Mouse (Mus musculus) urinary bladder, postnatal 10 days (tissue): ENCODE data around the gene Ajap1.

Source experiments
- DNase-seq: peaks from one replicate; pipeline ENCODE4 v3.0.0; 2022; ENCODE audit warnings: low spot score

The Ajap1 gene

DNA sequence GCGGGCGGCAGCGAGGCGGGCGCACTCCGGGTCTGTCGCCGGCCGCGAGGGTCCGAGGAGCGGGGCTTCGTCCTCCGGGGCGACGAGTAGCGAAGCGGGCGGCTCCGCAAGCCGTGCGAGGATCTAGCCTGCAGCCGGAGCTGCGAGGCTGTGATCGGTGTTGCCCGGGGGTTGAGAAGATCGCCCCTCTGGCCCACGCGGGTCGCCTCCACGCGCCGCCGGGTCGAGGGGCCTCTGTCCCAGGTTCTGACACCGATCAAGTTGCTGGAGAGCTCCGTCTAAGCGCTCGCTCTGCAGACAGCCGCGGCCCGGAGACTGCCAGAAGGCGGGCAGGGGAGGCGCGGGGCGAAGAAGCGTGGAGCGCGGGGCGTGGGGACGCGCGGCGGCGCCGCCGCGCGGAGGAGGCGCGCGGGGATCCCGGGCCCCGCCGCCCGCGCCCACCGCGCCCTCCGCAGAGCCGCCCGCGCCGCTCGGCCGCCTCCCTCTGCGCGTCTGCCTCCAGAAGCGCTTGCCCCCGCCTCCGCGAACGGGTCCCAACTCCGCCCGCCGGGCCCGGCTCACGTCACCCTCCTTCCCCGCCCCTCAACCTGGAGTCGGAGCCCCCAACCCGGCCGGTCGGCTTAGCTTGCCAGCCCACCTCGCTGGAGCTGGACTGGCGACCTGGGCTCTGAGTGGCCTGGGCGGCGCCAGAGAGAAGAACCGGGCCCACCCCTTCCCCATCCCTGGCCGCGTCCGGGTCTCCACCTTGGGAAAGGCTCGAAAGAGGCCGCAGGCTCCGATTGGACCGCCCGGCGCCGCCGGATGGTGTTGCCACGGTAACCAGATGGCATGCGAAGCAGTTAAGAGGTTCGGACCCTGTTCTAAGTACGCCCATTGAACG is at the start of gene Ajap1:
Gene Ajap1 (minus strand): TSS at position 353 of the 880 bp plus-strand sequence.
- no peak for DNase-seq

DNA sequence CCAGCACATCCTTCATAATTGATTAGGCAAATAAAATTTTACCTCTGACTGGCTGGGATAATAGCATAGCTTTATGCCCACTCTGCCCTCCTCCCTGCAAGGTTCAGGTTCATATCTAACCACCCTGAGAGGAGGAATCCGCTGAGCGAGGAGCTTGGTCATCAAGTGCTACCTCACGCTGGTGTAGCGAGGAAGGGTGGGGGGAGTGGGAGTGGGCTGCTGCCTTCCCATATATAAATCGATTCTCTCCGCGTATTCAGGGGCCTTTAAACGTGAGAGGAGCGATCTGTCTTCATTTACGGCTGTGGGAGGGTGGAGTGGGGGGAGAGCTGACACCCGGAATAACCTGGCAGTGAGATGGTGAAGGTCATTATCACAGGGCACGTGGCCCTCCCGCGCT is 47.9 kb upstream of the Ajap1 start:
- DNase-seq, result no peak

DNA sequence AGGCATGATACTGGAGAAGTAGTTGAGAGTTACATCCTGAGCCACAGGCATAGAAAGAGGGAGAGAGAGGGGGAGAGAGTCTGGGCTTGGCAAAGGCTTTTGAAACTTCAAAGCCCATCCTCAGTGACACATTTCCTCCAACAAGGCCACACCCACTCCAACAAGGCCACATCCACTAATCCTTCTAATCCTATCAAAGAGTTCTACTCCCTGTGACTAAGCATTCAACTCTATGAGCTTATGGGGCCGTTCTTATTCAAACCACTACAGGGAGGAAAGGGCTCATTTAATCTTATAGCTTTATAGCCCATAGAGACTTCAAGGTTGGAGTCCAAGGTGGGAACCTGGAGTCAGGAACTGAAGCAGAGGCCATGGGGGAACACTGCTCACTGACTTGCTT is 39.0 kb upstream of the Ajap1 start:
- no peak for DNase-seq

DNA sequence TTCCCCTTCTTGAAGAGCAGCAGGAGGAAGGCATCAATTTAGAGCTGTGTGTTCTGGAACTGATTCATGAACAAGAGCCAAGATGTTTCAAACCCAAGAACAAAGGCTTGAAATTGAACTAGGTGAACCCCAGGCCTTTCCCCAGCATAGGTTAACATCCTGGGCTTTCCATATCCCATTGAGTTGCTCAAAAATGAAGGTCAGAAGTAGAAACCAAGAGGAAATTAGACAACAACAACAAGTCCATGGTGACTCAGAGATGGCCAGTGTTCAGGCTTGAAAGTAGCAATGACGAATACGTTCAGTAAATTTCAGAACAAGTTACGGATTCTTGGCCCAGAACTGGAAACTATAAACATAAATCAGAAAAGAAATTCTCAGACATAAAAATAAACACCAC is 37.3 kb upstream of the Ajap1 start:
- DNase-seq, result no peak

DNA sequence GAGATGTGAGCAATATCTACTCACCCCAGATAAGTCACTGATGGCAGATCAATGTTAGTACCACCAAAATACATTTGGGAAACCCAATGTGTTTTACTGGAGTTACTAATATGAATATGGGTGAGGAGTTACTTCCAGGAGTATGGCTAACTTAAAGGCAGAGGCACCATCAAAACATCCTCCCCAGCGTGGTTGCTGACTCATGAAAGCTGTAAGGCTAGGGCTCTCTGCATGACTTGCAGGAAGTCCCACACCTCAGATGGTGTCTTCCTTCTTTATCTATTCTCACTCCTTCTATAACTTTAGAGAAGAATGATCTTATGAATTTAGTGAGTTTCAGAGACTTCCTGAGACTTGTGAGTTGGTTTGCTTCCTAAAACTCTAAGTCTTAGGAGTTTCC is 36.7 kb upstream of the Ajap1 start:
- no peak for DNase-seq

- DNase-seq, result no peak
Measured at GRCm38 (mm10) chr4:153515786-153516185, 33.2 kb upstream of the Ajap1 start.

DNA sequence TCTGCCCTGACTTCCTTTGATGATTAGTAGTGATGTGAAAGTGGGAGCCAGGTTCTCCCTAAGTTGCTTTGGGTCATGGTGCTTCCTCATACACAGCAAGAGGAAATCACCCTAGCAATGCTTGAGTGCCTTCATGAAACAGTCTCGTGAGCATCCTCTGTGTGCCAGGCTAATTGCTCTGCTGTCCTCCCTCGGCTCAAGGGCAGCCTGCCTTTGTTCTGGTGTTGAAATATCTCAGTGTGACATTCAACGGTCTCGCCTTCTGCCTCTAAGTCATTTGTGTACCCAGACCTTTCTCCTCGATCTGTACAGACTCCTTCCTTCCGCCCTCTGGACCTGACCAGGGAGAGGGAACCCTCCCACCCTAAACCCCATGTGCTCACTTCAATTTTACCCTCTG is 31.5 kb upstream of the Ajap1 start:
- no peak for DNase-seq

GRCm38 (mm10) chr4:153511530-153511929 is 28.9 kb upstream of the Ajap1 start:
- DNase-seq, result no peak

GRCm38 (mm10) chr4:153501936-153502335 is 19.3 kb upstream of the Ajap1 start:
- no peak for DNase-seq

DNA sequence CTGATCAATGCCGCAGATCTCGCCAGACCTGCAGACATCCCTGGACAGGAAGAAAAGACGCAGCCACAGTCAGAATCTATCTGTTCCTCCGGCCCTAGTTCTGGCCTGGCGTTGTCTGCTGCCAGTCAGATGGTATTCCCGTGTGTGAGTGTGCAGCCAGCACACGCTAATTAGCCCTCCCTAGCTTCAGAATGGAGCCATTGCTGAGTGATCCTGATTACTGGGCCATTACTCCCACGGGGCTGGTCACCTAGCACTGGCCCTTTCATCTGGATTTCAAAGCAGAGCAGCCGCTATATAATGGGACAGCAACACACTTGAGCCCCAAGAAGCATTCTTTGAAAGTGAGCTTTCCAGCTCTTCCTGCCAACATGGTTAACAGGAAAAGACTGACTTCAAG is 9.8 kb upstream of the Ajap1 start:
- no peak for DNase-seq

DNA sequence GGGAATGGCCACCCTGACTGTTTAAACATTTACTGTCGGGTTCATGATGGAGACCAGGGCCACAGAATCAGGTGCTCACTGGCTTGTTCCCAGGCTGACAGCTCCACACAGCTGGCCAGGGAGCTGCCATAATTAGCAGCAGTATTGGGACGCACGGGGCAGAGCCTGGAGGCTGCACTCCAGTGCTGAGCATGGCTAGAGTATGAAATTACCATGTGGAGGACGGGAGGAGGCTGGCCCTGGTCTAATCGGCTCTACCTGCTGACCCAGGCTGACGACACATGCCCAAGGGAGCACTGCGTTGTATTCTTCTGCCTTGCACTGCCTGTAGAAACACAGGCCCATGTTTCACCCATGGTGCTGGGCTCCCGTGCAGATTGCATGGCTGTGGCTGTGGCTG is 6.5 kb upstream of the Ajap1 start:
- DNase-seq, result no peak

DNA sequence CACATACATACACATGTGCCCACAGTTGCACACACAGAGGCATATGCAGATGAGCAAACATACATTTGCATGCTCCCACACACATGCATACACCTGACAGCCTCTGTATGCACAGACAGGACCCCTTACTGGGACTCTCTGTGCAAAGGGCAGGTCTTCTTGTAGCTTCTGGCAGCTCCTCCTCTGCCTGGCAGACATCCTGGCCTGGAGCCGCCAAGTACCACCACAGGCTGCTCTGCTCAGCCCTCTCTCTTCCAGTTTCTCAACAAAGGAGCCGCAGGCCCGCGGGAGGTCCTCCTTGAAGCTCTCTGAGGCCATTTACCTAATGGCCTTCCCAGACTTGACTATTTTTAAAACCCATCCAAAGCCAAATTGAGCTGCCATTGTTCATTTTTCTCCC is 3.3 kb upstream of the Ajap1 start:
- no peak for DNase-seq

DNA sequence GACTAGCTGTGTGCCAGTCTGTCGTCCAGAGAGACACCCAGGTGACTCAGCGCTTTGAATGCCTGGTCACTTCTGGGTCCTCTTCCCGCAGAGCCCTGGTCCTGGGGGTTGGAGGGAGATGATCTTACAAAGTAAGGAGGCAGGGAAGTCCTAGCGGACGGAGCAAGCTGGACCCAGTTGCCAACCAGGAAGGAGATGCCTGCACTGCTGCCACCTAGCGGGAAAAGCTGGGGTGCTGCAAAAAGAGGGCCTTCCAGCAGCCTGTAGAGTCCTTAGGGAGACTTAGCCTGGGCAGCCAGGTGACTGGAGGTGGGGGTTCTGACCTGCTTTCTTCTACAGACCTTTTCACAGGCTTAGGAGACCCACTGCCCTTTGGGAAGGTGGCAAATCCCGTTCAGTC is 1.8 kb upstream of the Ajap1 start:
- no peak for DNase-seq

DNA sequence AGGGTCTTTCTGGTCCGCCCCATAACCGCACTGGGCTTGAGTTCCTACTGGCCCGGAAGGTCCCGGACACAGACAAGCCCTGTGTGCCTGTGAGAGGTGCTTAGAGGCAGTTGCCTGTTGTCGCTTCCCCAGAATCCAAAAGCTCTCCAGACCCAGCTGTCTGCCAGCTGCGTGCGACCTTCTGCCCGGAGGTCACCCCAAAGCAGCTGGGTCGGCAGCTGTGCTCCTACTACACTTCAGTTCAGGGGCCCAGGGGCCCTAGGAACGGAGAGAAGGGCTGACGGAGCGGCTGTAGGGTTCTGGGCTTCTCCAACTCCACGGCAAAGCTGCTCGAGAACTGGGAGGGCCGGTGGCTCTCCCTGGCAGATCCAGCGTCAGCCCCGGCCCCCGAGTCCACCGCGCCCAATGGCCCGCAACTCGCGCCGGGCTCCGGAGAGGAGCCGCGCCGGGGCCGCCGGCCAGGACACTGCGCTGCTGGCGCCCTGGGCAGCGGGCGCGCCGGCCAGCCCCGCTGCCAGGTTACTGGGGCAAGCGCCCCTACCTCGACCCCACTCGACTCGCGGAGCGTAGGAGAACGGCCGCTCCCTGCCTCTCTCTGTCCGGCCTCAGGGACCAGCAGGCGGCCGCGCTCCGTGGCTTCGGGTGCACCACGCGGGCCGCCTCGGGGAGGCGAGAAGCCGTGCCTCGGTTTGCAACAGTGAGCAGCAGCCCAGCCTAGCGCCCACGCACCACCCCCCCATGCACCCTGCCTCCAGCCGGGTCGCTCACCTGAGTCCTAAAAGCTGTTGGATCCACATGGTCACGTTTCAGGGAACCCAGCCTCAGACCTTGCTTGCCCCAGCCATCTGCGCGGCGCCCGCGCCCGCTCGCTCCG is 1.0 kb downstream of the Ajap1 start:
- no peak for DNase-seq

DNA sequence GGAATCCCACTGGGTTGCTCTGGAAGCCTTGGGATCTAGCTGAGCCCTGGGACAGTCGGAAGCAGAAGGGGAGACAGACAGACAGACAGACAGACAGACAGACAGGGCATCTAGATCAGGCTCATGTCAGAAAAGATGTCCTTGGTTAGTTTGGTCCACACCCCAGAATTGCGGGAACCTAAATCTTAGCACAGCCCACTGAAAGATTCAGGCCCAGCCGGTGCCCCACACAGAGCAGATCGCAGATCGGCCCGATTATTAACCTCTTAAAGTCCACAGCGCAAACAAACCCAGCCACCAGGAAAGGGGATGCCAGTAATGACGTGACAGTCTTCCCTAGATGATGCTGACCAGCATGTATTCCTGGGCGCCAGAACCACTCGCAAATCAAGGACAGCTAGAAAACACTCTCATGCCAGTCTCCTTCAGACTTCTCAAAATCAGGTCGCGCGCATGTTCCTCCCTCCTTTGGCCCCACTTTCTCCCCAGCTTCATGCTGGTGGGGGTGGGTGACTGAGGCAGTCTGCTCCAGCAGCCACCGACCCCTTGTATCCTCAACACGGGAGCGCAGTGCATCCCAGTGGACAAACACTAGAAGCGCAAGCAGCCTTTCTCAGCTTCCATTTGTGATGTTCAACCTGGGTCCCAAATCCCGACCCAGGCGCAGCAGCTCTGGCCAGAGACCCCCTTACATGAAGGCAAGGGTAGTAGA is 1.9 kb downstream of the Ajap1 start:
- DNase-seq, result no peak

DNA sequence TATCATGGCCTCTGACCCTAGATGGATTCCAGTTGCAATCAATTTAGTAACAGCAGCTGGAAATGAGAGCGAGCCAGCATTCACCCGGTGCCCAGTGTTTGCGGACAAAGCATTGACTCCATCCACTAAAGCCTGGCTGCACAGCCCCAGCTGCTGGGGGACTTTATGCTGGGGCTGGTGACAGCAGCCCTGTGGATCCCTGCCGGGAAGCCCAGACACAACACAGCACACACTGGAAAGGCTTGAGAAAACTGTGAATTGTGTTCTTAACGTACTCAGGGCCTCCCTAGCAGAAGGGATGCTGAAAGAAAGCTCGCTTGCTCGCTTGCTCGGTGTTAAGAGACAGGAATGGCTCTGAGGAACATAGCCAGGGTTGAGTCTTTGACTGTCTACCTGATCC is 3.5 kb downstream of the Ajap1 start:
- DNase-seq, result no peak

- DNase-seq, result no peak
Measured at GRCm38 (mm10) chr4:153473480-153474252, 8.9 kb downstream of the Ajap1 start.

- DNase-seq, result no peak
Measured at GRCm38 (mm10) chr4:153469712-153470111, 12.9 kb downstream of the Ajap1 start.

DNA sequence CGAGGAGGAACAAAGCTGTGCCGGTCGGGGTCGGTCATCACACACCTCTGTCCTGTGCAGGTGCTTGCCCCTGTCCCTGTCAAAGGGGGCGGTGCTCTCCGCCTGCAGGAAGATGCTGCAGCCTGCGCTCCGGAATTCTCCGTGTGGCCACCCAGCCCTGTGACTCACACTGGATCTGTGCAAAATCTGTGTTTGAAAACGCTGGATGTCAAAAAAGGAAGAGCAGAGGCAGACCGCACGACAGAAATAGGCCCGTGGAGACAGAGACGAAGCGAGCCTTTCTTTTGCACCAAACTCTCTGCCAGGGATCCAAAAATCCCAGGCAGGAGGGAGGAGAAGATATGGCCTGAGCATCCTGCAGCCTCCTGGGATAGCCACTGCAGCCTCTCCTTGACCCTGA is 22.7 kb downstream of the Ajap1 start:
- DNase-seq, result no peak

- no peak for DNase-seq
Measured at GRCm38 (mm10) chr4:153459503-153459902, 23.1 kb downstream of the Ajap1 start.

GRCm38 (mm10) chr4:153458821-153459220 is 23.8 kb downstream of the Ajap1 start:
- DNase-seq, result no peak

- no peak for DNase-seq
Measured at GRCm38 (mm10) chr4:153453496-153453895, 29.1 kb downstream of the Ajap1 start.
